Mouse (Mus musculus) liver, embryonic 14.5 days (tissue): ENCODE data around the gene Ankrd33b.

Experiments
- CTCF ChIP-seq: IDR thresholded peaks from 2 replicates; pipeline ENCODE4 v1.5.1; 2016; ENCODE audit warnings: antibody characterized with exemption, low read depth, control low read depth
- EP300 ChIP-seq: IDR thresholded peaks from 2 replicates; pipeline ENCODE4 v1.6.1; 2016; ENCODE audit warnings: antibody characterized with exemption, low read depth

DNA sequence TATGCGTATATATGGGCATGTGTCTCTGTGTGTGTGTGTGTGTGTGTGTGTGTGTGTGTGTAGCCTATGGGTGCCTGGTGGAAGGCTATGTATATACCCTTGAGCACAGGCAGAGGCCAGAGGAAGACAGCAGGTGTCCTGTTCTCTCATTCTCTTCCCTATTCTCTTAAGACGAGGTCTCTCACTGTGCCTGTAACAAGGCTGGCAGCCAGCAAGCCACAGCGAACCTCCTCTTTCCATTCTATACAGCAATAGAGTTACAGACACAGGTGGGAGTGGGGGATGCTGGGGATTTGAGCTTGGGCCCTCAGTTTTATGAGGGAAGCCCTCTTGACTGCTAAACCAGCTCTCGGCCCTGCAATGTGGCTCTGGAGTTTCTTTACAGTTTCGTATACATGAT lies 87.5 kb downstream of the Ankrd33b start:
- TF ChIP-seq CTCF (no peak), EP300 (no peak)
